Mouse (Mus musculus) kidney, postnatal 25 days (tissue): Measurements from ENCODE around the gene Sf3b2.
"Not testable (repeated sequence)": the region's sequence is repeated elsewhere in the genome, so short reads cannot be mapped to it uniquely, and the experiment has no call there.

Experiments
- DNase-seq, 2 experiments: peaks; one replicate each; pipeline ENCODE4 v3.0.0; 2021; ENCODE audit warnings: mixed read lengths in 2 of 2

The Sf3b2 gene

DNA sequence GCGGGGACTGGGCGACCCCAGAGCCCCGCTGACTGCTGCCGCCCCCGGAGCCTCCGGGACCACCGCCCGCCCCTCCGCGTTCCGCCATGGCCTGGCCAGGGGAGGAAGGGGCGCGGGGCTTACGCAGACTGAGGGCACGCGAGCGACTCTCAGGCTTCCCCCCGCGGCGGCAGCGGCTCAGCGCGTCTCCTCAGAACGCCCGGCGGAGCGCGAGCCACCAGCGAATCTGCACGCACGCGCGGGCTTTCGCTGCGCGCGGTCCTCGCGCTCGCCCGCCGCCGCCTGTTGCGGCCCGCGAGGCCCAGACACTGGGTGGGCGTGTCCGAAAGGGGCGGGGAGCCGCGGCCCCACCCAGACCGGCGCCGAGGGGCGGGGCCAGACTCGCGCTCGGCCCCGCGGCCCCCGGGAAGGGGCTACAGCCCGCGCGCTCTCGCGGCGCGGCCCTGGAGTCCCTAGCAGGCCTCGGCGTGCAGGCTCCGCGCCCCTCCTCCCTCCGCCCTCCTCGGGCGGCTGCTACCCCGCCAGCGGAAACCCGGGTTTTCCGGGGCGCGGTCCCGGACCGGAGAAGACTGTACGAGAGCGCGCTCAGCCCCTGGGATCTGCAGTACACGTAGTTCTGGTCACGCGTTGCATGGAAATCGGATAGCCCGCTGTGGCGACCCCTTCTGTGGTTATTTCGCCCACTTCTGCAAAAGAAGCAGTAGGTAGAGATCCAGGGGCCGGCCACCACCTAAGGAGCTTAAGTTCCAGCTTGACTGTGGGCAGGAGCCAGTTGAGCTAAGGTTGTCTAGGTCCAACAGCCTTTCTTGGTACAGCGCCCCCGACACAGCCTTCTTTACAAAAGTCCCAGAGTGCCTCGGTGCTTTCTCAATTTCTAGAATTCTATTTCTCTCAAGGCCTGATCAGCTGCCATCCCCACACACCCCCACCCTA is 22.2 kb downstream of the Sf3b2 start, which contains the start of gene Pacs1:
TSS of gene Pacs1 (minus strand) at position 319 of the 933 bp plus-strand sequence.
- peak; percentile 88 to 93 for DNase-seq

DNA sequence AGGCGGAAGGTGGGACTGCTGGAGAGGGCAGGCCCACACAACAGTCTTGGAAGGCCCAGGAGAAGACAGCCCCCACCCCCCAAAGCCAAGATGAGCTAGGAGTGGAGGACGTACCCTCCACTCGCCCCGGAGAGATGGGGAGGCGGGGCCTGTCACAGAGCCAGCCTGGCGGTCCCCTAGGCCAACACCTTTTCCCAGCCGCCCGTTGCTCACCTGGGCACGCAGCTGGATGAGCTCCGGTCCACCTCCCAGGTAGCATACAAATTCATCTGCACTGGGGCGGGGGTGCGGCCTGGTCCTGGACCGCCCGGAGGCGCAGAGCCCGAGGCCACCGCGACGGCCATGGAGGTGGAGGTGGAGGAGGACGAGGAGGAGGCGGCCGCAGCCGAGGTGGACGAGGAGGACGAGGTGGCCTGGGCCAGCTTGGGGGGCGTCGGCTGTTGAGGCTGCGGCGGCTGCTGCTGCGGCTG is 22.9 kb downstream of the Sf3b2 start:
- DNase-seq: peak; percentile 34 to 71

DNA sequence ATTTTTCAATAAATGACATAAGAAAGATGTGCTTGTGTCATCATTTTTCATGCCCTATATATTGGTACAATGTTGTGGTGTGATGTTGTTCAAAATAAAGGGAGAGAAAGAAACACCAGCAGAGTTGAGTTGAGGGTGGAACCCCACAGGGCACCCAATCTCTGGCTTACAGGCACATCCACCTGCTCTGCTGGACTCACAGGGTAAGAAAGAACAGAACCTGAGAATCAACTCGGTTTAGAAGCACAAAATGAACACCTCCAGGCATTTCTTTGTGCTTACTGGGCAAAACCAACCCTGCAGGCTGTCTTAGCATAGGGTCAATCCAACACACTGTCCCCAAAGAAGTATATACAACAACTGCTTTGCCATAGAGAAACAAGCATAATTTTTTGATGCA is 23.8 kb downstream of the Sf3b2 start:
- DNase-seq: no peak

DNA sequence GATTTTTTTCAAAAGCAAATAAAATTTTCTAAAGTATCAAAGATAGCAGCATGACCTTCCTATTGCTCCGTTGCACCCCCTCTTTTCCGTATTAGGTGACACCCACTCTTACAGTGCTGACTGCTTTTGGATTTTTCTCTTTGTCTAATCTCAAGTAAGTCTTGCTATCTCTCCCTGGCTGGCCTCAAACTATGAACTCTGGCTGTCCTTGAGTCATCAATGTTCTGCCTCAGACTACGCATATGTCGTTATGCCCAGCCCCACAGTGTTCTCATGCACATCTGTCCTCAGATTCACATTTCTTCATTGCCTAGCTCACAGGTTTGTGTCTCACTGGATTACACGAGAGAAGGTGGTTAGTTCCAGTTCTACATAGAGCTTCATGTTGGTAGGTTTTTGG is 25.9 kb downstream of the Sf3b2 start:
- DNase-seq: no peak

DNA sequence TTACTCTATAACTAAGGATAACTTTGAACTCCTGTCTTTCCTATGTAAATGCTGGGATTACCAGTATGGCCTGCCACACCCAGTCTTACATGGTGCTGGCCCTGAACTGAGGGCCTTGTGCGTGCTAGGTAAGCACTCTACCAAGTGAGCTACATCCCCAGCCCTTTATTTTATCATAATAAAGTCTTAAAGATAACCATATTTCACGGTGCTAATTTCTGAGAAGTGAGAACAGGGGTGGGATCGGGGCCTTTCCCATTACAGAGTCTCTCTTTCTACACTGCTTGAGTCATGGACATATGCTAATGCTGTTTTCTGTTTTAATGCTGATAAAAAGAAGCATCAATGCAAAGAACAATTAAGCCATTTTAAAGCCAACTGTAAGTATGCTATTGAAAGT is 26.4 kb downstream of the Sf3b2 start:
- DNase-seq: no peak

DNA sequence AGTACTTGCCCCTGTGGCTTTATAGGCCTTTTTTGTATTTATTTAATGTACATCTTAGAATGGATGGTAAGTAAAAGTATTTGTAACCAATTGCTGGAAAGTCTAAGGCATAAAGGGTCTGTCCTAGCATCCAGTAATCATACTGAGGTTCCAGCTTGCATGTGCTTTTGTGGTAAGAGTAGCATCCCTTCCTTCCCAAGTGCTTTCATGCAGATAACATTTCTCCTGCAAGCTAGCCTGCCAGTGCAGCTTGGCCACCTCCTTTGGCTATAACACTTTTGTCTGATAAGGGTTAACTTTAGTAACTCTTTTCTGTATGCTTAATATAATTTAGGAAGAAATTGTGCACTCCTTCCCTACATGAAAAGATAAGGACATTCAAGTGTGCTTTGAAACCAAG is 27.2 kb downstream of the Sf3b2 start:
- DNase-seq: no peak

DNA sequence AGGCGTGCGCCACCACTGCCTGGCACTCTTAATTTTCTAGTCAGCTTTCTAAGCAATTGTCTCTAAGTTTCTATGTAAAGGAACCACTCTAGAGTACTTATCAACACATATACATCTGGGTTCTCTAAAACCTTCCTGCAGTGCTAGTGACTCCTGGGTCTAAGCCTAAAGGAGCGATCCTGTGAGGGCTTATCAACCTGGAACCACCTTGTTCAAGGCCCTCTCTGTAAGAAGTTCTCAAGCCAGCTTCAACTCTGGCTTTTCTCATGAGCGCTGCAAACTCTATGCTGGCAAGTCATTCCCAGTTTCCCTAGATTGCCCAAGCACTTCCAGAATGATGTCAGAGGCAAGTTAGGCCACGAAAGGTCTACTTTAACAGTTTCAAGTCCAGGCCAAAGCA is 28.2 kb downstream of the Sf3b2 start:
- DNase-seq: no peak

DNA sequence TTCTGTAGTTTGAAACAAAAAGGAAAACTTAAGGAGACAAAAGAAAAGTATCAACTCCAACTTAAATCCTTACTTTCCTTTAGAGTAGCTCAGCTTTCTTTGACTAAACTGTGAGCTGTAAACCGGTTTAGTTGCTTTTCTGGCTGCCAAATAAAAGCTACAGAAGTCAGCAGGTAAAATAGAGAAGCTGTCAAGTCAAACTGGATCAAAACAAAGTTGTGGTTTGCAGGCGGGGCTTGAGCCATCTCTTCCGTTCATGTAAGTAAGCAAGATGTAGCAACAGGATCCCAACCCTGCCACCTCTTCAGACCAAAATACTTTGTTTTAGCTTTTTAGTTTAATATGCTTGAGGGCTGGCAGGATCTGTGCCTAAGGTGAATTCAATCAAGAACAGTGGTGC is 38.1 kb downstream of the Sf3b2 start:
- DNase-seq: no peak

DNA sequence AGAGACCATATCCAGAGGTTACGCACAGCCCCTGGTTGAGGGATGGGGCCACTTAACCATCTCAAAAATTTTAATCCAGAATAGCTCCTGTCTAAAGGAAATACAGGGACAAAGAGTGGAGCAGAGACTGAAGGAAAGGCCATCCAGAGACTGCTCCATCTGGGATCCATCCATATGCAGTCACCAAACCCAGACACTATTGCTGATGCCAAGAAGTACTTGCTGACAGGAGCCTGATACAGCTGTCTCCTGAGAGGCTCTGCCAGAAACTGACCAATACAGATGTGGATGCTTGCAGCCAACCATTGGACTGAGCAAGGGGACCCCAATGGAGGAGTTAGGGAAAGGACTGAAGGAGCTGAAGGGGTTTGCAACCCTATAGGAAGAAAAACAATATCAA is 58.3 kb downstream of the Sf3b2 start:
- DNase-seq: not testable (repeated sequence)

DNA sequence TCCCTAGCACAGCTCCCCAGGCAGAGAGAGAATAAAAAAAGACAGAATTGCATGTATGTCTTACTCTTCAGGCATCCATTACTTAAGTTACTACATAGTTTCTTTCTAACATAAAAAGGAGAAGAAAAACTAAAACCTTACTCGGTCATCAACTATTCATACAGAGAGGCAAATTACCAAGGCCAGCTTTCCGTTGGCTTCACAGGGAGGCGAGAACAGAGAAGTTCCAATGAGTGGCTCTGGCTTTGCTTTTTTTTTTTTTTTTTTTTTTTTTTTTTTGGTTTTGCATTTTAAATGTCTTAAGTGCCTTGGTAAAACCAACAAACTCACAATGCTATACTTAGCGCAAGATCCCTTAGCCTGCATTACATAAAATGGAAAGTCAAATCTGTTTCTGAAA is 62.6 kb downstream of the Sf3b2 start:
- no peak for DNase-seq

DNA sequence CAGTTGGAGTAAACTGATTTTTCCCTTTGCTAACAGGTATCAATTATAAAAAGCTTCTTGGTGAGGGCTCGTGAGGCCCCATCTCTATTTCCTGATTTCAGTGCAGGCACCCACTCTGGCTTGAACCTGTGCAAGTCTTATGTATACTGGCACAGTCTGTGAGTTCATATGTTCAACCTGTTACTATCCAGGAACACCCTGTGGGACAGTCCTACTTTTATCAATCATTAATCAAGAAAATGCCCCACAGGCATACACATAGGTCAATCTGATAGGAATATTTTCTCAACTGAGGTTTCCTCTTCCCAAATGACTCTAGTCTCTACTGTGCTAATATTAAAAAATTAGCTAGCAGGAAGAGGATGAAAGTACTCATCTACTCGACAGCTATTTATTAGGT is 65.1 kb downstream of the Sf3b2 start:
- DNase-seq: no peak

DNA sequence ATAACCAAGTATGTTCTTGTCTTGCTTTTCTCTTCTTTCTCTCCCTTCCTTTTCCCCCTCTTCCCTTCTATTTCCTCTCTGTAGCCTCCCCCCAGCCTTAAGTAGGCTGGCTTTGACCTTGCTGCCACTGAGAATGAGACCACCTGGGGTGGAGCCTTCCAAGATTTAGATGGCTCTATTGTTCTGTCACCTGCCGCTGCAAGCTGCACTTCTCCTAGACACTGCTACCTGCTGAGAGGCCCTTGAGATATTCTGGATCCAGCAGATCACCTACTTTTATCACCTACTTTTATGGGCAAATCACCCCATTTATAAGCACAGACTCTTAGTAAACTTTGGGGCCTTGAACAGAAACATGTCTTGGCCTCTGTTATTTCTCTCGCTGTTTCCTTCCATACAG is 70.6 kb downstream of the Sf3b2 start:
- DNase-seq: no peak

DNA sequence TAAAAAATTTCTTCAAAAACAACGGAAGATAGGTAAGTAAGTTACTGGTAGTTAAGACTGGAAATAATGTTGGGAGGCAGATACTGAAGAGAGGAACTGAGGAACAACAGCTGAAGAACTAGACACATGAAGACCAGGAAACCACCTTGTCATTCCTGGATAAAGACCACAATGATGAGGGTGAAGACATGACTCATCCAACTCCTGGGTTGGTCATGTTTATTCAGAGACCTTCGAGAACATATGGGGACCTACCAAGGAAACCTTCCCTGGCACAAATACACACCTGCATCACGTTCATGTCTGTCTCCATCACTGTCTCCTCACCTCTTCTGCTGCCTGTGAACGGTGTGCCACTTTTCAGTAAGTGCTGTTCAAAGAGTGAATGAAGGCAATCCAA is 71.2 kb downstream of the Sf3b2 start:
- DNase-seq: no peak
